Mouse (Mus musculus): ENCODE data around the gene Gjc2.

Gjc2 gene

GRCm38 (mm10) chr11:59135051-59135820 lies 47.8 kb downstream of the Gjc2 start:
- in situ Hi-C loops (cut with MboI; ENCODE audit: low pct_unique_long_range_greater_than_20kb in 1 of 2, low sequenced_read_pairs in 2 of 2, unreplicated experiment in 1 of 2), result no loop called here

- in situ Hi-C loops (cut with MboI; ENCODE audit: low pct_unique_long_range_greater_than_20kb in 1 of 2, low sequenced_read_pairs in 2 of 2, unreplicated experiment in 1 of 2), result no loop called here
Observed at GRCm38 (mm10) chr11:59134373-59134997, 48.5 kb downstream of the Gjc2 start.

- in situ Hi-C loops (cut with MboI; ENCODE audit: low pct_unique_long_range_greater_than_20kb in 1 of 2, low sequenced_read_pairs in 2 of 2, unreplicated experiment in 1 of 2), result no loop called here
Observed at GRCm38 (mm10) chr11:59132065-59132464, 50.9 kb downstream of the Gjc2 start.

GRCm38 (mm10) chr11:59131348-59131919 lies 51.6 kb downstream of the Gjc2 start:
- in situ Hi-C loops (cut with MboI; ENCODE audit: low pct_unique_long_range_greater_than_20kb in 1 of 2, low sequenced_read_pairs in 2 of 2, unreplicated experiment in 1 of 2), result no loop called here

GRCm38 (mm10) chr11:59130782-59131181 lies 52.2 kb downstream of the Gjc2 start:
- in situ Hi-C loops (cut with MboI; ENCODE audit: low pct_unique_long_range_greater_than_20kb in 1 of 2, low sequenced_read_pairs in 2 of 2, unreplicated experiment in 1 of 2), result no loop called here
